In genomic region chr16:29915346-29915745, GRCm38 (mm10) we compare ENCODE assay signal across 8 mouse cellular contexts.
DNase-seq lines count a peak whose midpoint lies in the region; ATAC-seq lines count a peak whose summit lies in the region.

No protein-coding gene starts in this region.

- no peaks in the 10 kb centered on the region; the same call in 1 of the 2 replicates for H3K27me3 ChIP-seq in heart, embryonic 11.5 days (ENCODE audit: control insufficient read depth, insufficient read depth, low read length)
- H3K27me3 ChIP-seq in hindbrain, embryonic 13.5 days: 0 out of 2 replicates have a peak, but pooled peaks cover 13% of the 10 kb centered on the region
- no peaks in the 10 kb centered on the region for H3K27me3 ChIP-seq in neural tube, embryonic 14.5 days (ENCODE audit: control insufficient read depth, insufficient read depth, low read length)

- H3K9me3 ChIP-seq in heart, embryonic 11.5 days (replicated peaks; ENCODE audit: control insufficient read depth, low read length): no peaks in the 10 kb centered on the region; the same call in 1 of the 2 replicates
- H3K9me3 ChIP-seq in hindbrain, embryonic 13.5 days: no peaks in the 10 kb centered on the region
- no peaks in the 10 kb centered on the region for H3K9me3 ChIP-seq in neural tube, embryonic 14.5 days (ENCODE audit: control insufficient read depth, low read length)

- H3K4me1 ChIP-seq in heart, embryonic 11.5 days (ENCODE audit: control insufficient read depth, insufficient read depth, low read length): no peaks in the 10 kb centered on the region
- H3K4me1 ChIP-seq in hindbrain, embryonic 13.5 days (replicated peaks): peaks cover 9% of the 10 kb centered on the region
- no peaks in the 10 kb centered on the region for H3K4me1 ChIP-seq in neural tube, embryonic 14.5 days (ENCODE audit: control insufficient read depth, insufficient read depth, low read length)

- ATAC-seq in heart, embryonic 11.5 days (replicated peaks; ENCODE audit: insufficient number of reproducible peaks, low FRiP score, low TSS enrichment): no peak
- peak; percentile 85 for ATAC-seq in hindbrain, embryonic 13.5 days (ENCODE audit: low FRiP score)
- ATAC-seq in neural tube, embryonic 14.5 days (ENCODE audit: low read depth): peak; percentile 88

- 62% methylated on average over 11 of the region's 11 CpGs for WGBS in heart, embryonic 11.5 days (ENCODE audit: insufficient replicate concordance)
- 47% methylated on average over 11 of the region's 11 CpGs for WGBS in hindbrain, embryonic 13.5 days
- WGBS in neural tube, embryonic 14.5 days: 45% methylated on average over 11 of the region's 11 CpGs

- H3K4me2 ChIP-seq in heart, embryonic 11.5 days: no peak overlapping the region
- no peak overlapping the region for H3K4me2 ChIP-seq in hindbrain, embryonic 13.5 days
- H3K4me2 ChIP-seq in neural tube, embryonic 14.5 days (ENCODE audit: low read depth, low read length): no peak overlapping the region

- peak; percentile 91 to 92 for DNase-seq in heart, adult 18-20 months
- DNase-seq in cerebellum, postnatal 14 days: peak; percentile 62 to 72
- DNase-seq in left cerebral cortex, postnatal 14 days (ENCODE audit: low spot score in 2 of 2): peak; percentile 19 to 25
- DNase-seq in urinary bladder, postnatal 25 days (ENCODE audit: low spot score): peak; percentile 80
- DNase-seq in spleen, postnatal 4 days (ENCODE audit: low spot score in 2 of 2): no peak

- no peak overlapping the region for H3K27ac ChIP-seq in heart, embryonic 11.5 days (ENCODE audit: low read depth, low read length)
- H3K27ac ChIP-seq in hindbrain, embryonic 13.5 days: no peak overlapping the region
- H3K27ac ChIP-seq in neural tube, embryonic 14.5 days (ENCODE audit: low read depth, low read length): no peak overlapping the region

- H3K36me3 ChIP-seq in heart, embryonic 11.5 days (ENCODE audit: control insufficient read depth, insufficient read depth, low read length): 0 out of 2 replicates have a peak, but pooled peaks cover 2% of the 10 kb centered on the region
- no peaks in the 10 kb centered on the region for H3K36me3 ChIP-seq in hindbrain, embryonic 13.5 days
- H3K36me3 ChIP-seq in neural tube, embryonic 14.5 days (ENCODE audit: control insufficient read depth, insufficient read depth, low read length): no peaks in the 10 kb centered on the region

- intact Hi-C loops in left cerebral cortex, postnatal 14 days (cut with DNase I): no loop called here

- no peak overlapping the region for H3K4me3 ChIP-seq in heart, embryonic 11.5 days (ENCODE audit: low read depth, low read length)
- H3K4me3 ChIP-seq in hindbrain, embryonic 13.5 days: no peak overlapping the region
- H3K4me3 ChIP-seq in neural tube, embryonic 14.5 days (ENCODE audit: low read depth, low read length): no peak overlapping the region

- no peak overlapping the region for H3K9ac ChIP-seq in heart, embryonic 11.5 days (ENCODE audit: low read depth, low read length)
- no peak overlapping the region for H3K9ac ChIP-seq in hindbrain, embryonic 13.5 days
- H3K9ac ChIP-seq in neural tube, embryonic 14.5 days (replicated peaks; ENCODE audit: low read depth, low read length): no peak overlapping the region

Comparison
In these comparisons a context has a peak if more than half of its experiments do, and no peak if none do; other contexts are left out.
1. DNase-seq: peak in heart, adult 18-20 months (2 of 2), cerebellum, postnatal 14 days (2 of 2), left cerebral cortex, postnatal 14 days (2 of 2) and urinary bladder, postnatal 25 days (single experiment); none in spleen, postnatal 4 days (0 of 2).